ENCODE assay signal across 12 mouse cellular contexts in genomic region chr6:126752520-126752919, GRCm38 (mm10). TPM values are rescaled to one million over a fixed set of nuclear protein-coding genes. Genes with fewer than 3 reads are reported as not detected.
DNase-seq lines count a peak whose midpoint lies in the region; ATAC-seq and TF ChIP-seq lines count a peak whose summit lies in the region.
"Had no signal": no experiment of that assay in that cellular context is flagged by ENCODE, and none has a peak within 500 bp of the region (broad histone marks: within the 10 kb centered on the region; RNA-seq: fewer than 3 reads in every experiment).

No protein-coding gene starts in this region.

- no peaks in the 10 kb centered on the region for H3K9me3 ChIP-seq in kidney, postnatal 0 days (replicated peaks; ENCODE audit: low read length)
- H3K9me3 ChIP-seq in embryonic facial prominence, embryonic 11.5 days (replicated peaks; ENCODE audit: control insufficient read depth, low read length): no peaks in the 10 kb centered on the region
- no peaks in the 10 kb centered on the region for H3K9me3 ChIP-seq in hindbrain, postnatal 0 days (ENCODE audit: low read length)
- H3K9me3 ChIP-seq: stomach, embryonic 15.5 days had no signal

- intact Hi-C loops in gastrocnemius, adult 2 months (cut with DNase I): no loop called here

- 20% methylated on average over 12 of the region's 12 CpGs for WGBS in kidney, postnatal 0 days
- 29% methylated on average over 12 of the region's 12 CpGs for WGBS in embryonic facial prominence, embryonic 11.5 days
- 35% methylated on average over 12 of the region's 12 CpGs for WGBS in hindbrain, postnatal 0 days

- no peak overlapping the region for H3K9ac ChIP-seq in kidney, postnatal 0 days (ENCODE audit: low read depth, low read length)
- peak overlapping the region; percentile 58 for H3K9ac ChIP-seq in embryonic facial prominence, embryonic 11.5 days (replicated peaks; ENCODE audit: low read length)
- no peak overlapping the region for H3K9ac ChIP-seq in hindbrain, postnatal 0 days (replicated peaks; ENCODE audit: low read length)
- H3K9ac ChIP-seq: stomach, embryonic 15.5 days had no signal

- 0 out of 2 replicates have a peak, but pooled peaks cover 4% of the 10 kb centered on the region for H3K4me1 ChIP-seq in kidney, postnatal 0 days (replicated peaks; ENCODE audit: insufficient read depth, low read length)
- H3K4me1 ChIP-seq in embryonic facial prominence, embryonic 11.5 days (ENCODE audit: control insufficient read depth, insufficient read depth, low read length): peaks cover 7% of the 10 kb centered on the region
- no peaks in the 10 kb centered on the region for H3K4me1 ChIP-seq in hindbrain, postnatal 0 days (ENCODE audit: insufficient read depth, low read length)
- H3K4me1 ChIP-seq: stomach, embryonic 15.5 days had no signal

- no peak overlapping the region for H3K4me3 ChIP-seq in kidney, postnatal 0 days (replicated peaks; ENCODE audit: low read depth, low read length)
- no peak overlapping the region for H3K4me3 ChIP-seq in embryonic facial prominence, embryonic 11.5 days (ENCODE audit: low read depth, low read length)
- no peak overlapping the region for H3K4me3 ChIP-seq in hindbrain, postnatal 0 days (ENCODE audit: low read length)
- H3K4me3 ChIP-seq in gastrocnemius, adult 2 months: no peak overlapping the region
- H3K4me3 ChIP-seq: stomach, embryonic 15.5 days had no signal

- DNase-seq in kidney, postnatal 0 days (ENCODE audit: low spot score): peak; percentile 69
- no peak for DNase-seq in kidney, adult 9 months
- peak; percentile 64 for DNase-seq in embryonic facial prominence, embryonic 11.5 days (ENCODE audit: low spot score)
- DNase-seq in hindbrain, postnatal 0 days (ENCODE audit: low spot score): no peak
- peak; percentile 50 for DNase-seq in neural tube, embryonic 10.5 days (ENCODE audit: extremely low spot score, low spot score)
- DNase-seq in right cerebral cortex, postnatal 10 days (ENCODE audit: low spot score in 2 of 2): no peak
- no peak for DNase-seq in layer of hippocampus, postnatal 14 days (ENCODE audit: low spot score in 2 of 2)
- DNase-seq in gastrocnemius, adult 2 months: no peak
- DNase-seq: cerebellum, adult 8-10 months; heart, postnatal 10 days had no signal

- TF ChIP-seq CTCF in kidney, postnatal 0 days (IDR thresholded peaks at IDR 0.05; ENCODE audit: low read depth): no peak
- no peak for TF ChIP-seq CTCF in hindbrain, postnatal 0 days (IDR thresholded peaks at IDR 0.05; ENCODE audit: low read depth)
- no peak for TF ChIP-seq CTCF in gastrocnemius, adult 2 months (IDR thresholded peaks at IDR 0.05)

- H3K4me2 ChIP-seq in kidney, postnatal 0 days (ENCODE audit: low read length): peak overlapping the region; percentile 33
- H3K4me2 ChIP-seq in embryonic facial prominence, embryonic 11.5 days (ENCODE audit: low read depth, low read length): no peak overlapping the region; the same call in 1 of the 2 replicates
- H3K4me2 ChIP-seq in hindbrain, postnatal 0 days (ENCODE audit: low read depth, low read length): 0 out of 2 replicates have a peak overlapping the region, but pooled peaks have one; percentile 16
- H3K4me2 ChIP-seq: stomach, embryonic 15.5 days had no signal

- H3K36me3 ChIP-seq in kidney, postnatal 0 days (ENCODE audit: insufficient read depth, low read length): no peaks in the 10 kb centered on the region
- no peaks in the 10 kb centered on the region for H3K36me3 ChIP-seq in embryonic facial prominence, embryonic 11.5 days (replicated peaks; ENCODE audit: control insufficient read depth, insufficient read depth, low read depth, low read length)
- no peaks in the 10 kb centered on the region for H3K36me3 ChIP-seq in hindbrain, postnatal 0 days (ENCODE audit: insufficient read depth, low read length)
- H3K36me3 ChIP-seq: stomach, embryonic 15.5 days had no signal

- no peaks in the 10 kb centered on the region for H3K27me3 ChIP-seq in kidney, postnatal 0 days (ENCODE audit: insufficient read depth, low read length)
- H3K27me3 ChIP-seq in embryonic facial prominence, embryonic 11.5 days (ENCODE audit: control insufficient read depth, insufficient read depth, low read length): no peaks in the 10 kb centered on the region
- no peaks in the 10 kb centered on the region for H3K27me3 ChIP-seq in hindbrain, postnatal 0 days (ENCODE audit: insufficient read depth, low read length)
- H3K27me3 ChIP-seq: stomach, embryonic 15.5 days had no signal

- H3K27ac ChIP-seq in kidney, postnatal 0 days: no peak overlapping the region
- peak overlapping the region; percentile 65 for H3K27ac ChIP-seq in embryonic facial prominence, embryonic 11.5 days (replicated peaks; ENCODE audit: low read depth, low read length)
- no peak overlapping the region for H3K27ac ChIP-seq in hindbrain, postnatal 0 days
- H3K27ac ChIP-seq in gastrocnemius, adult 2 months: no peak overlapping the region
- H3K27ac ChIP-seq: stomach, embryonic 15.5 days had no signal

- ATAC-seq in kidney, postnatal 0 days (replicated peaks; ENCODE audit: low FRiP score, low read depth): no peak
- no peak; the same call in 1 of the 2 replicates for ATAC-seq in embryonic facial prominence, embryonic 11.5 days (replicated peaks; ENCODE audit: insufficient number of reproducible peaks, low FRiP score, low TSS enrichment, low read depth)
- ATAC-seq in hindbrain, postnatal 0 days: peak; percentile 84

RNA-seq across cellular contexts. Expression of gene Kcna6, which starts 12.0 kb away (rescaled TPM):
- polyA plus RNA-seq in kidney, postnatal 0 days (2015; fragmentation: Nextera tagmentation; extraction: Ambion mirVana): 1.4 and 2.1 TPM in 2 replicates
- polyA plus RNA-seq in embryonic facial prominence, embryonic 11.5 days (2014; fragmentation: Nextera tagmentation; extraction: Ambion mirVana): 6.5 and 6.6 TPM in 2 replicates
- total RNA-seq in hindbrain, postnatal 0 days (2014; rRNA removed): 66.4 and 67.5 TPM in 2 replicates
- 23.6 TPM in 2 replicates for polyA plus RNA-seq in hindbrain, postnatal 0 days (2015; fragmentation: Nextera tagmentation; extraction: Ambion mirVana)
- 10 to 100 TPM; 47.9 to 48.4 TPM for total RNA-seq in layer of hippocampus, postnatal 14 days (2021)
- under 1 TPM; 0.15 to 0.28 TPM for total RNA-seq in gastrocnemius, adult 2 months (2021)
- total RNA-seq: CH12.LX had no signal

Comparison
In these comparisons a context has a peak if more than half of its experiments do, and no peak if none do; other contexts are left out.
1. DNase-seq: peak in kidney, postnatal 0 days (single experiment), embryonic facial prominence, embryonic 11.5 days (single experiment) and neural tube, embryonic 10.5 days (single experiment); none in kidney, adult 9 months (single experiment), hindbrain, postnatal 0 days (single experiment), right cerebral cortex, postnatal 10 days (0 of 2), layer of hippocampus, postnatal 14 days (0 of 2) and gastrocnemius, adult 2 months (single experiment).
2. RNA of gene Kcna6, which starts 12.0 kb away (total RNA-seq): 66.4 to 67.5 TPM in hindbrain, postnatal 0 days and 47.9 to 48.4 TPM in layer of hippocampus, postnatal 14 days; 0.15 to 0.28 TPM in gastrocnemius, adult 2 months; every median in the first group is over 10 times any median in the second.